Mouse (Mus musculus) stomach, embryonic 14.5 days (tissue): ENCODE data around the gene Dennd1b. TPM values are rescaled to one million over a fixed set of nuclear protein-coding genes. Genes with fewer than 3 reads are reported as not detected.

Experiments
- ATAC-seq: fragments of 200-750 bp; cut with Nextera tagmentation; 2 replicates; pipeline ENCODE4 v1.8.0; 2017; ENCODE audit warnings: low read depth, moderate TSS enrichment; ENCODE audit not compliant: insufficient number of reproducible peaks, insufficient read depth, low FRiP score
- H3K27ac ChIP-seq: fragments of 300-500 bp; sonication (generic); 2 replicates; pipeline ENCODE4 v1.5.1; 2014; ENCODE audit warnings: mild to moderate bottlenecking, low read length, moderate library complexity, mixed read lengths
- H3K27me3 ChIP-seq: fragments of 300-500 bp; sonication (generic); 2 replicates; pipeline ENCODE4 v1.6.1; 2014; ENCODE audit warnings: low read length, control low read depth, mixed read lengths; ENCODE audit not compliant: control insufficient read depth, insufficient read depth
- H3K36me3 ChIP-seq: fragments of 300-500 bp; sonication (generic); 2 replicates; pipeline ENCODE4 v1.6.1; 2014; ENCODE audit warnings: mild to moderate bottlenecking, control low read depth, low read length, moderate library complexity, mixed read lengths; ENCODE audit not compliant: control insufficient read depth, insufficient read depth
- H3K4me1 ChIP-seq: fragments of 300-500 bp; sonication (generic); 2 replicates; pipeline ENCODE4 v1.6.1; 2014; ENCODE audit warnings: low read length, control low read depth, mixed read lengths; ENCODE audit not compliant: control insufficient read depth, insufficient read depth
- H3K4me2 ChIP-seq: fragments of 300-500 bp; sonication (generic); replicated peaks from 2 replicates; pipeline ENCODE4 v1.6.1; 2014; ENCODE audit warnings: low read depth, low read length, control low read depth
- H3K4me3 ChIP-seq: fragments of 300-500 bp; sonication (generic); 2 replicates; pipeline ENCODE4 v1.5.1; 2014; ENCODE audit warnings: low read depth, low read length, control low read depth
- H3K9ac ChIP-seq: fragments of 300-500 bp; sonication (generic); replicated peaks from 2 replicates; pipeline ENCODE4 v1.6.1; 2014; ENCODE audit warnings: low read depth, mild to moderate bottlenecking, control low read depth, low read length, moderate library complexity, mixed read lengths
- H3K9me3 ChIP-seq: fragments of 300-500 bp; sonication (generic); 2 replicates; pipeline ENCODE4 v1.6.1; 2016; ENCODE audit warnings: low read depth, low read length, control low read depth; ENCODE audit not compliant: control insufficient read depth
- WGBS: fragments of 180-500 bp; shearing (Covaris S2); extraction: QIAGEN DNeasy Blood & Tissue Kit; methylation state at CpG from one replicate; pipeline ENCODE4 v1.1.7; 2014; 5-methylcytosine and 5-hydroxymethylcytosine counted together
- polyA plus RNA-seq: library from polyadenylated mRNA; unstranded; fragments of >200 nt; fragmentation: Nextera tagmentation; extraction: Ambion mirVana; gene quantifications from 2 replicates; pipeline ENCODE4 v1.2.1, GENCODE M21; 2014

Dennd1b gene
- polyA plus RNA-seq, 1 experiment from 2014 or later = 12.8 TPM

DNA sequence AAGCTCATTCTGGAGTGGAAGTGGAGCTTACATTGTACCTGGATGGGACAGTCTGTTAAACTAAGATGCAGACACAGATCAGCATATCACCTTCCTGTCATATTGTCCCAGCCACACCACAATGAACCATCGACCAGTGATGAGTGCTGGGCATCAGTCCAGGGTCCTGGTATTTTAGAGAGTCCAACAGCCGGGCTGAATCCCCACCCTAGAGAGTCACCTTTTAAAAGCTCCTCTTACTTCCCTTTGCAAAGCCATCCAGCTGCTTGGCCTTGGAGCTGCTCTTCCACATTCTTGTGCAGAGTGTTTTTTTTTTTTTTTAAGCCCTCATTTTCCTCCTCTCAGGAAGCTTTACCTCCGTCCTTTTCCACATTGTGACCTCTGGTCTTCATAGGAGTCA, 33.2 kb upstream of the Dennd1b start:
- Histone ChIP-seq H3K9ac (no peak overlapping the region), H3K27ac (peak overlapping the region; percentile 64; the same call in 1 of the 2 replicates), H3K4me1 (peaks cover 11% of the 10 kb centered on the region; the same call in 1 of the 2 replicates), H3K4me2 (no peak overlapping the region), H3K4me3 (no peak overlapping the region), H3K9me3 (no peaks in the 10 kb centered on the region), H3K27me3 (no peaks in the 10 kb centered on the region), H3K36me3 (no peaks in the 10 kb centered on the region)
- 28% methylated on average over 3 of the region's 3 CpGs for WGBS
- ATAC-seq = no peak

DNA sequence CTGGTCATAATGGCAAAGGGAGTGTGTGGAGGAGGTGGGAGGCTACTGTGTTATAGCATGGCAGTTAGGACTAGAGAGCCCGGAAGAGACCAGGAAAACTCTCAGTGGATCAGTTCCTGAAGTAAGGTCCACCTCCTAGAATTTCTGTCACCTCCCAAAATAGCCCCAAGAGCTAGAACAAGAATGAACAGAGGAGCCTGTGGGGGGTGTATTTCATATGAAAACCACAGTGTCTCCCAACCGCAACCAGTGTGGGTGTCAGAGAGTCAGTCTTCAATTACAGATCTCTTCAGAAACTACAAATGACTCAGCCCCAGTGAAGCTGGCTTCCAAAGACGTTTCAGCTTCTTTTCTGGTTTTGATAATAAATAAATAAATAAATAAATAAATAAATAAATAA, 32.4 kb upstream of the Dennd1b start:
- Histone ChIP-seq H3K36me3 (no peaks in the 10 kb centered on the region), H3K27me3 (no peaks in the 10 kb centered on the region), H3K9me3 (no peaks in the 10 kb centered on the region), H3K27ac (no peak overlapping the region), H3K4me1 (peaks cover 11% of the 10 kb centered on the region; the same call in 1 of the 2 replicates), H3K4me2 (no peak overlapping the region), H3K9ac (no peak overlapping the region), H3K4me3 (no peak overlapping the region)
- WGBS = 57% methylated on average over 3 of the region's 3 CpGs
- ATAC-seq = no peak

DNA sequence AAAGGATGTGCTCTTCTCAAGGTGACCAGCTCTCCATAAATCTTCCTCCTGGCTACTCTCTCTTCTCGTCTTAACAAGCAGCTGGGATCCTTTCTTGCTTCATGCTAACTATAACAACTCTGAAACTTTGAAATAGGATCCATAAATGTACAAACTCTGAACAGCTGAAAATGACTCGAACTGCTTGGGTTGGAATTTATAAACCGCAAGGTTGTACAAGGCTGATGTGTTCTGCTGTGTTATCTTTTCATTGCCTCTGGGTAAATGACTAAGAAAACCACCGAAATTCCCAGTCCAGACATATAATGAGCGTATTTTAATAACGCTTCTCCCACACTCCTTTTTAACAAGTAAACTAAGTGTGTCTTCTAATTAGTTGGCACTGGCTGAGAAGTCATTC, 27.1 kb upstream of the Dennd1b start:
- H3K4me1 ChIP-seq = no peaks in the 10 kb centered on the region
- no peak for ATAC-seq
- no peaks in the 10 kb centered on the region for H3K9me3 ChIP-seq
- H3K4me3 ChIP-seq = no peak overlapping the region
- no peaks in the 10 kb centered on the region for H3K36me3 ChIP-seq
- H3K4me2 ChIP-seq = no peak overlapping the region
- H3K27me3 ChIP-seq = no peaks in the 10 kb centered on the region
- H3K9ac ChIP-seq = no peak overlapping the region
- H3K27ac ChIP-seq = no peak overlapping the region
- 47% methylated on average over 6 of the region's 6 CpGs for WGBS

DNA sequence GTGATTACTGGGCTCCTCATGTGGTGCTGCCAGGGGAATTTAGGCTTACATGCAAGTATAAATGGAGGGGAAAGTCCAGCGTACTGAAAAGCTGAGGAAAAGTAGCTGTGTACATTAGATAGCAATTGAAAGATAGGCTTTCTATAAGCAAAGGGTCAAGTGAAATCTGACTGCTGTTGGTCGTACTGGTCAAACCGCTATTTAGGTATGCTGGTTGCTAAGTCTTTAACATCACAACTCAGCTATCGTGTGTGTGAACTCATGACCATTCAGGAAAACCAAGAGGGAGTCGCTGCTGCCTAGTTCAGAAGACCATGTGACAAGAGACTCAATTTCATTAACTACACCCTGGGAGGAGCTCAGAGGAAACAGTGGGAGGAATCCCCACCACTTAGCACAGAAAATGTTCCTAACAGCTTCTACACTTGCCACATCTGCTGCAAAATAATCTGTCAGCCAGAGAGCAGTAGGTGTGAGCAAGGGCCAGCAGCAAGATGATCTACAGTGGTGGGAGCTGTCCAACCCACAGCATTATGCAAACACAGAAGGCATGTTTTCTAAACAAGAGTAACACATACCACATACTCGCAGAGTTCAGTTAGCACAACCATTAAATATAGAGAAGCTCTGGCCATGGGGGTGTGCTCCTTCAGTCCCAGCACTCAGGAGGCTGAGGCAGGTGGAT, 25.4 kb upstream of the Dennd1b start:
- H3K27ac ChIP-seq = no peak overlapping the region
- H3K9me3 ChIP-seq = no peaks in the 10 kb centered on the region
- no peak overlapping the region for H3K9ac ChIP-seq
- H3K27me3 ChIP-seq = no peaks in the 10 kb centered on the region
- H3K36me3 ChIP-seq = no peaks in the 10 kb centered on the region
- no peak overlapping the region for H3K4me2 ChIP-seq
- H3K4me3 ChIP-seq = no peak overlapping the region
- WGBS = 60% methylated on average over 6 of the region's 6 CpGs
- peak; percentile 85 for ATAC-seq
- no peaks in the 10 kb centered on the region for H3K4me1 ChIP-seq

DNA sequence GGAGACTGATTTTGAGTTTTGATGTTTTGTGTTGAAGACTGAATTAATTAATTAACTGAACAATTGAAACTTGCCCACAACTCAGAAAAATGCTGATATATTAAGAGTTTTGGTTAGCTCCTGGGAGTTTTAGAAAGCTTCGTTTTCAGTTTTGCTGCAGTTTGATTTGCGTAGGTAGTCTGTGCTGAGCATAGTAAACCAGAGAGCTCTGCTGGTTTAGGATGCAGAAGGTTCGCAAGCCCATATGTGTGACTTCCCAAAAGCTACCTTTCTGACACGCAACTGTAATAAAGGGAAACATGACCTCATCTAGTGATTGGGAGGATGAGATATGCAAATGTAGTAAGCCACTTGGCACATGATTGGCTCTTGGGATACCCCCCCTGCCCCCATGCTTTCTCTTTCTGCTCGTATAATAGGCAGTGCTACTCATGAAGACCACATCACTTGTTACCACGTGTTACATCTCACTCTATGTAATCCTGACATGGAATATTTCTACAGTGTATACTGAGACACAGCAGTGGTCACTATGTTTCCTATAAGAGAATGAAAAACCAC, 23.6 kb upstream of the Dennd1b start:
- Histone ChIP-seq H3K4me2 (no peak overlapping the region), H3K9ac (no peak overlapping the region), H3K27me3 (no peaks in the 10 kb centered on the region), H3K4me3 (no peak overlapping the region), H3K36me3 (no peaks in the 10 kb centered on the region), H3K4me1 (no peaks in the 10 kb centered on the region), H3K27ac (no peak overlapping the region), H3K9me3 (no peaks in the 10 kb centered on the region)
- ATAC-seq = no peak
- 70% methylated on average over 6 of the region's 6 CpGs for WGBS

DNA sequence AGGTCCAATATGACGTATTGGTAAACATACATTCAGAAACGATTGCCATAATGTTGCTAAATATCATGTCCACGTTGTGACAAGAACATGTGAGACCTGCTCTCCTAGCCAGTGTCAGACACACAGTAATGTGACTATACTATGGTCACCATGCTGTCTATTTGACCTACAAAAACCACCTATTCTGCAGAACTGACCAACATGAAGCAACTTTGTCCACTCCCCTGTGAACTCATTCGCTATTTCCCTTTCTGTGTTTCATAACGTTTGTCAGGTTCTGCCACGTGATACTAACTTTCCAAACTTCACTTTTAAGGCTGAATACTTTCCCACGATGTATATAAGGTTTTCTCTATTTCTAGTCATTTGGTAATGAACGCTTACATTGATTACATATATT, 22.8 kb upstream of the Dennd1b start:
- Histone ChIP-seq H3K27ac (no peak overlapping the region), H3K4me2 (no peak overlapping the region), H3K9ac (no peak overlapping the region), H3K36me3 (no peaks in the 10 kb centered on the region), H3K27me3 (no peaks in the 10 kb centered on the region), H3K4me3 (no peak overlapping the region), H3K9me3 (no peaks in the 10 kb centered on the region), H3K4me1 (no peaks in the 10 kb centered on the region)
- ATAC-seq = no peak
- WGBS = 88% methylated on average over 8 of the region's 8 CpGs

DNA sequence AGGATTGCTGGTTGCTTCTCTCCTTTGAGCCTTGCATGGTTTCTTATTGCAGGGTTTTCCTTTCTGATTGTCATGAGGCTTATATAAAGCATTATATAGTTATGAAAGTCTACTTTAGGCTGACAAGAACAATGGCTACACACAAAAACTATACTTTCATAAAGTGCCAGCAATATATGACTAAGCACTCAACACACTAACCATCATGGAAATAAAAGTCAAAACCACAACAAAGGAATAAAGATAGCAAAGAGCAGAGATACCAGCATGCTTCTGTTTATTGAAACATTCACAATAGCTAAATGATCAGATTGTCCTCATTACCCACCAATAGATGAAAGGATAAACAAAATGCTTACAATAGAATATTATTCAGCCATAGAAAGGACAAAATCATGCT, 11.1 kb upstream of the Dennd1b start:
- Histone ChIP-seq H3K4me1 (no peaks in the 10 kb centered on the region), H3K9ac (no peak overlapping the region), H3K27ac (no peak overlapping the region), H3K36me3 (no peaks in the 10 kb centered on the region), H3K4me3 (no peak overlapping the region), H3K4me2 (no peak overlapping the region), H3K27me3 (no peaks in the 10 kb centered on the region), H3K9me3 (no peaks in the 10 kb centered on the region)
- ATAC-seq = no peak

DNA sequence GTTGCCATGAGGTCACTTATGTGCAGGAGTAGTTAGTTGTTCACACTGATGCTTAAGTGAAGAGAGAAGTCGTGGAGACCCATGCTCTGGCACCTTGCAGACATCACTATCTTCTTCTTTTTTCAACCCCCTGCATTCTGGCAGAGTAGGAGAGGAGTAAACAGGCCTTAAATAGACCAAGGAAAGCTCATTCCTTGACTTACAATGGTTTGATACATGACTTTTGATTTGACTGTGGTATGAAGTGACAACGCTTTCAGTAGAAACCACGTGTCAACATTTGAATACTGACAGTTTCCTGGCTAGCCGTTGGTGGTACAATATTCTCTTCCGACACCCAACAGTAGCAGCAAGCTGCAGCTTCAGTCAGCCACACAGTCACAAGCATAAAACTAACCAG, 8.3 kb upstream of the Dennd1b start:
- ATAC-seq = no peak
- Histone ChIP-seq H3K36me3 (no peaks in the 10 kb centered on the region), H3K27me3 (no peaks in the 10 kb centered on the region), H3K4me1 (no peaks in the 10 kb centered on the region), H3K4me2 (no peak overlapping the region), H3K9ac (no peak overlapping the region), H3K27ac (no peak overlapping the region), H3K9me3 (no peaks in the 10 kb centered on the region), H3K4me3 (no peak overlapping the region)
- WGBS = 82% methylated on average over 5 of the region's 5 CpGs

DNA sequence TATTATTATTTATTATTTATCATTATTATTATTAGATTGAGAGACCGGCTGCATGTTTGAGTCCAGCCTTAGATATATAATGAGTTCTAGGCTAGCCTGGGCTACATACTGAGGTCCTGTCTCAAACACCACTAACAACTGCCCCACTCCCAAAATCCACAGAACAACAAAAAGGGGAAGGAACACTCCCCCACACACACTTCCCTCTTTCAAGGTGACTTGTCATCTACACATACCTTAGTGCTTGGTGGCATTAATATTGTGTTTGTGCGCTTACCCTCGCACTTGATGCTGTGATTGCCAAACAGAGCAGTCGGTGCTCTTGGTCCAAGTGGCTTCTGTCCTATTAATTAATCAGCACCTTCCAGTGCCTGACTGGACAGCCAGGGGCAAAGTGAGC, 7.8 kb upstream of the Dennd1b start:
- no peak overlapping the region for H3K9ac ChIP-seq
- no peak overlapping the region for H3K27ac ChIP-seq

More for the DNA sequence above, 7.8 kb upstream of the Dennd1b start:
- ATAC-seq = no peak
- 87% methylated on average over 4 of the region's 4 CpGs for WGBS
- no peaks in the 10 kb centered on the region for H3K4me1 ChIP-seq
- H3K4me3 ChIP-seq = no peak overlapping the region
- H3K9me3 ChIP-seq = no peaks in the 10 kb centered on the region
- no peaks in the 10 kb centered on the region for H3K36me3 ChIP-seq
- no peaks in the 10 kb centered on the region for H3K27me3 ChIP-seq
- H3K4me2 ChIP-seq = no peak overlapping the region
